ENCODE assay signal across 9 mouse cellular contexts in genomic region chr6:125046691-125047090, GRCm38 (mm10). TPM values are rescaled to one million over a fixed set of nuclear protein-coding genes. Genes with fewer than 3 reads are reported as not detected.
DNase-seq lines count a peak whose midpoint lies in the region; ATAC-seq and TF ChIP-seq lines count a peak whose summit lies in the region.
"Had no signal": no experiment of that assay in that cellular context is flagged by ENCODE, and none has a peak within 500 bp of the region (broad histone marks: within the 10 kb centered on the region; RNA-seq: fewer than 3 reads in every experiment).

No protein-coding gene starts in this region.

- peaks cover 18% of the 10 kb centered on the region for H3K36me3 ChIP-seq in ES-E14 (ENCODE audit: control insufficient read depth, insufficient read depth, low read length, poor library complexity, severe bottlenecking)
- peaks cover 75% of the 10 kb centered on the region for H3K36me3 ChIP-seq in forebrain, embryonic 12.5 days (replicated peaks)

- DNase-seq in ES-E14 (ENCODE audit: low read depth, low spot score) = peak; percentile 75
- DNase-seq in c-Kit-positive CD71-negative TER-119-negative erythroid progenitor cells, embryonic 14.5 days (ENCODE audit: low read depth) = peak; percentile 75
- peak; percentile 90 for DNase-seq in heart, postnatal 4 days
- DNase-seq in layer of hippocampus, adult 11-12 months (ENCODE audit: low spot score) = peak; percentile 77
- DNase-seq in lung, adult 2 months = peak; percentile 69
- DNase-seq in thymus, postnatal 0 days (ENCODE audit: low spot score) = peak; percentile 74

- in situ Hi-C loops in ES-E14 (cut with MboI; ENCODE audit: low sequenced_read_pairs in 2 of 2, unreplicated experiment in 2 of 2) = no loop called here

- no peak overlapping the region for H3K9ac ChIP-seq in ES-E14 (ENCODE audit: insufficient read depth, low read depth, low read length, poor library complexity, severe bottlenecking)
- no peak overlapping the region for H3K9ac ChIP-seq in forebrain, embryonic 12.5 days

- ATAC-seq in forebrain, embryonic 12.5 days (ENCODE audit: low FRiP score) = peak; percentile 51; the same call in 1 of the 2 replicates

- peak; percentile 90 for TF ChIP-seq CTCF in lung, adult 2 months (IDR thresholded peaks at IDR 0.05; ENCODE audit: insufficient read depth, low read length)
- TF ChIP-seq CTCF in olfactory bulb, adult 2 months (IDR thresholded peaks at IDR 0.05; ENCODE audit: insufficient read depth, low read depth, low read length) = peak; percentile 44; the same call in 1 of the 2 replicates

- no peak for TF ChIP-seq POLR2A in lung, adult 2 months (IDR thresholded peaks at IDR 0.05; ENCODE audit: borderline replicate concordance, extremely low read depth, low read depth, low read length)
- no peak for TF ChIP-seq POLR2A in olfactory bulb, adult 2 months (IDR thresholded peaks at IDR 0.05; ENCODE audit: insufficient read depth, low read depth, low read length)

- no peak overlapping the region for H3K4me3 ChIP-seq in ES-E14 (ENCODE audit: insufficient read depth in 1 of 2, low read depth in 1 of 2, low read length in 2 of 2, poor library complexity in 1 of 2, severe bottlenecking in 1 of 2)
- H3K4me3 ChIP-seq in forebrain, embryonic 12.5 days (replicated peaks) = no peak overlapping the region
- H3K4me3 ChIP-seq in lung, adult 2 months (replicated peaks; ENCODE audit: extremely low read depth, low read depth, low read length) = no peak overlapping the region
- no peak overlapping the region for H3K4me3 ChIP-seq in olfactory bulb, adult 2 months (ENCODE audit: insufficient read depth, low read depth, low read length)
- H3K4me3 ChIP-seq: limb, embryonic 12.5 days had no signal

- peaks cover 4 to 15% of the 10 kb centered on the region in 2 experiments; a peak in 3 of 4 replicates for H3K4me1 ChIP-seq in ES-E14 (ENCODE audit: control insufficient read depth in 2 of 2, insufficient read depth in 2 of 2, low read length in 2 of 2, poor library complexity in 1 of 2)
- H3K4me1 ChIP-seq in forebrain, embryonic 12.5 days = no peaks in the 10 kb centered on the region
- H3K4me1 ChIP-seq in lung, adult 2 months (ENCODE audit: control insufficient read depth, insufficient read depth, low read length) = no peaks in the 10 kb centered on the region
- H3K4me1 ChIP-seq in olfactory bulb, adult 2 months (ENCODE audit: control insufficient read depth, insufficient read depth, low read length) = no peaks in the 10 kb centered on the region
- H3K4me1 ChIP-seq: limb, embryonic 12.5 days had no signal

- 40% methylated on average over 5 of the region's 5 CpGs for WGBS in forebrain, embryonic 12.5 days
- WGBS in lung, adult 2 months = 25% methylated on average over 5 of the region's 5 CpGs
- WGBS in olfactory bulb, adult 2 months = 20% methylated on average over 5 of the region's 5 CpGs

- no peak overlapping the region for H3K27ac ChIP-seq in ES-E14 (ENCODE audit: insufficient read depth, low read depth, low read length, poor library complexity, severe bottlenecking)
- H3K27ac ChIP-seq in forebrain, embryonic 12.5 days = no peak overlapping the region
- no peak overlapping the region for H3K27ac ChIP-seq in olfactory bulb, adult 2 months (ENCODE audit: insufficient read depth, low read depth, low read length)
- H3K27ac ChIP-seq: limb, embryonic 12.5 days had no signal

- H3K9me3 ChIP-seq in ES-E14 (ENCODE audit: control insufficient read depth, insufficient read depth, low read depth, low read length) = no peaks in the 10 kb centered on the region
- H3K9me3 ChIP-seq in forebrain, embryonic 12.5 days = no peaks in the 10 kb centered on the region
- H3K9me3 ChIP-seq: limb, embryonic 12.5 days had no signal

- no peak overlapping the region for H3K4me2 ChIP-seq in forebrain, embryonic 12.5 days
- H3K4me2 ChIP-seq: limb, embryonic 12.5 days had no signal

- H3K27me3 ChIP-seq in forebrain, embryonic 12.5 days = no peaks in the 10 kb centered on the region
- H3K27me3 ChIP-seq: limb, embryonic 12.5 days had no signal

TF ChIP-seq in ES-E14, 5 proteins besides CTCF, POLR2A, EP300 and RAD21:
- TF ChIP-seq ZC3H11A (IDR thresholded peaks at IDR 0.05; ENCODE audit: borderline replicate concordance, low read depth, low read length) (0 out of 2 replicates have a peak, but pooled peaks have one; percentile 28), HCFC1 (IDR thresholded peaks at IDR 0.05; ENCODE audit: borderline replicate concordance, insufficient read depth, low read length) (no peak)

RNA-seq across cellular contexts. Expression of gene Acrbp, which starts 2.8 kb away (rescaled TPM):
- 9.6 and 31.2 TPM in 2 replicates for total RNA-seq in ES-E14 (2012; rRNA removed)
- polyA plus RNA-seq in forebrain, embryonic 12.5 days (2016; fragmentation: Nextera tagmentation; extraction: Ambion mirVana) = 14.7 and 17.7 TPM in 2 replicates
- 1 to 10 TPM; 1.7 to 3.2 TPM for total RNA-seq in heart, postnatal 4 days (2021)
- polyA plus RNA-seq in lung, adult 2 months (2012; rRNA removed) = 23.7 TPM in 2 replicates
- polyA plus RNA-seq in olfactory bulb, adult 2 months (2012; ENCODE audit: insufficient read depth, insufficient read length, low replicate concordance, missing spikeins) = not detected in 2 replicates
- polyA plus RNA-seq in thymus, postnatal 0 days (2015; fragmentation: Nextera tagmentation; extraction: Ambion mirVana) = 9.2 and 10.2 TPM in 2 replicates

RNA-seq across cellular contexts. Expression of gene Ing4, which starts 7.1 kb away (rescaled TPM):
- total RNA-seq in ES-E14 (2012; rRNA removed) = 32.4 and 50.2 TPM in 2 replicates
- polyA plus RNA-seq in forebrain, embryonic 12.5 days (2016; fragmentation: Nextera tagmentation; extraction: Ambion mirVana) = 163 and 164 TPM in 2 replicates
- 10 to 100 TPM; 40.8 to 43.6 TPM for total RNA-seq in heart, postnatal 4 days (2021)
- polyA plus RNA-seq in lung, adult 2 months (2012; rRNA removed) = 30.3 and 50.5 TPM in 2 replicates
- polyA plus RNA-seq in olfactory bulb, adult 2 months (2012; ENCODE audit: insufficient read depth, insufficient read length, low replicate concordance, missing spikeins) = not detected in 2 replicates
- 113 and 118 TPM in 2 replicates for polyA plus RNA-seq in thymus, postnatal 0 days (2015; fragmentation: Nextera tagmentation; extraction: Ambion mirVana)

RNA-seq across cellular contexts. Expression of gene Lpar5, which starts 21.0 kb away (rescaled TPM):
- total RNA-seq in ES-E14 (2012; rRNA removed) = 5.0 and 9.3 TPM in 2 replicates
- 0.31 TPM in 1 of 2 replicates, not detected in the other for polyA plus RNA-seq in forebrain, embryonic 12.5 days (2016; fragmentation: Nextera tagmentation; extraction: Ambion mirVana)
- total RNA-seq in heart, postnatal 4 days (2021) = not detected
- 6.5 and 13.9 TPM in 2 replicates for polyA plus RNA-seq in lung, adult 2 months (2012; rRNA removed)
- not detected in 2 replicates for polyA plus RNA-seq in olfactory bulb, adult 2 months (2012; ENCODE audit: insufficient read depth, insufficient read length, low replicate concordance, missing spikeins)
- polyA plus RNA-seq in thymus, postnatal 0 days (2015; fragmentation: Nextera tagmentation; extraction: Ambion mirVana) = 3.5 and 4.2 TPM in 2 replicates

RNA-seq across cellular contexts. Expression of gene Zfp384, which starts 37.7 kb away (rescaled TPM):
- total RNA-seq in ES-E14 (2012; rRNA removed) = 25.1 and 25.6 TPM in 2 replicates
- polyA plus RNA-seq in forebrain, embryonic 12.5 days (2016; fragmentation: Nextera tagmentation; extraction: Ambion mirVana) = 16.7 and 19.1 TPM in 2 replicates
- 10 to 100 TPM; 28.5 to 30.7 TPM for total RNA-seq in heart, postnatal 4 days (2021)
- 44.8 and 48.4 TPM in 2 replicates for polyA plus RNA-seq in lung, adult 2 months (2012; rRNA removed)
- 212 TPM in 1 of 2 replicates, not detected in the other for polyA plus RNA-seq in olfactory bulb, adult 2 months (2012; ENCODE audit: insufficient read depth, insufficient read length, low replicate concordance, missing spikeins)
- polyA plus RNA-seq in thymus, postnatal 0 days (2015; fragmentation: Nextera tagmentation; extraction: Ambion mirVana) = 8.8 and 9.5 TPM in 2 replicates

RNA-seq across cellular contexts. Expression of gene Chd4, which starts 49.1 kb away (rescaled TPM):
- 344 and 351 TPM in 2 replicates for total RNA-seq in ES-E14 (2012; rRNA removed)
- 120 and 124 TPM in 2 replicates for polyA plus RNA-seq in forebrain, embryonic 12.5 days (2016; fragmentation: Nextera tagmentation; extraction: Ambion mirVana)
- total RNA-seq in heart, postnatal 4 days (2021) = 100 to 1,000 TPM; 202 to 210 TPM
- polyA plus RNA-seq in lung, adult 2 months (2012; rRNA removed) = 108 and 129 TPM in 2 replicates
- 91.6 and 138 TPM in 2 replicates for polyA plus RNA-seq in olfactory bulb, adult 2 months (2012; ENCODE audit: insufficient read depth, insufficient read length, low replicate concordance, missing spikeins)
- polyA plus RNA-seq in thymus, postnatal 0 days (2015; fragmentation: Nextera tagmentation; extraction: Ambion mirVana) = 70.0 and 84.9 TPM in 2 replicates

Comparison
In these comparisons a context has a peak if more than half of its experiments do, and no peak if none do; other contexts are left out.
1. RNA of gene Ing4, which starts 7.1 kb away (polyA plus RNA-seq): 163 to 164 TPM in forebrain, embryonic 12.5 days, 113 to 118 TPM in thymus, postnatal 0 days and 30.3 to 50.5 TPM in lung, adult 2 months; not detected in olfactory bulb, adult 2 months; every median in the first group is over 10 times any median in the second.
2. Peak in every context shown above with its lines, with median percentiles within 50 percentile points of each other: DNase-seq.